Mouse (Mus musculus) kidney, adult 9 months (tissue): Measurements from ENCODE around the gene Ttll3.

ENCODE experiments used
- DNase-seq: peaks from one replicate; pipeline ENCODE4 v3.0.0; 2022

The Ttll3 gene

GRCm38 (mm10) chr6:113388960-113389359 lies at the start of gene Ttll3:
Gene Ttll3, plus strand, starts transcription at chr6:113389260.
- no peak for DNase-seq

GRCm38 (mm10) chr6:113341574-113341973 lies 47.5 kb upstream of the Ttll3 start:
- DNase-seq = no peak

GRCm38 (mm10) chr6:113342297-113342696 lies 46.8 kb upstream of the Ttll3 start:
- no peak for DNase-seq

GRCm38 (mm10) chr6:113343177-113344092 lies 45.6 kb upstream of the Ttll3 start, which contains the start of gene Camk1:
Gene Camk1, minus strand, starts transcription at chr6:113343984.
- DNase-seq = peak; percentile 82

GRCm38 (mm10) chr6:113344321-113344720 lies 44.7 kb upstream of the Ttll3 start:
- peak; percentile 96 for DNase-seq

GRCm38 (mm10) chr6:113346897-113347296 lies 42.2 kb upstream of the Ttll3 start:
- no peak for DNase-seq

GRCm38 (mm10) chr6:113350538-113350937 lies 38.5 kb upstream of the Ttll3 start:
- no peak for DNase-seq

- no peak for DNase-seq
Observed at GRCm38 (mm10) chr6:113351161-113351560, 37.9 kb upstream of the Ttll3 start.

- DNase-seq = no peak
Observed at GRCm38 (mm10) chr6:113351653-113352052, 37.4 kb upstream of the Ttll3 start.

- DNase-seq = no peak
Observed at GRCm38 (mm10) chr6:113352820-113353219, 36.2 kb upstream of the Ttll3 start.

GRCm38 (mm10) chr6:113353696-113354095 lies 35.4 kb upstream of the Ttll3 start:
- DNase-seq = no peak

GRCm38 (mm10) chr6:113361476-113361875 lies 27.6 kb upstream of the Ttll3 start:
- DNase-seq = no peak

- DNase-seq = no peak
Observed at GRCm38 (mm10) chr6:113362241-113362640, 26.8 kb upstream of the Ttll3 start.

GRCm38 (mm10) chr6:113364518-113365135 lies 24.4 kb upstream of the Ttll3 start:
- no peak for DNase-seq

GRCm38 (mm10) chr6:113366639-113367038 lies 22.4 kb upstream of the Ttll3 start:
- no peak for DNase-seq

- DNase-seq = no peak
Observed at GRCm38 (mm10) chr6:113367574-113367973, 21.5 kb upstream of the Ttll3 start.

- no peak for DNase-seq
Observed at GRCm38 (mm10) chr6:113368124-113368523, 20.9 kb upstream of the Ttll3 start.

- no peak for DNase-seq
Observed at GRCm38 (mm10) chr6:113368577-113368976, 20.5 kb upstream of the Ttll3 start.

GRCm38 (mm10) chr6:113370194-113370929 lies 18.7 kb upstream of the Ttll3 start:
- DNase-seq = no peak

- no peak for DNase-seq
Observed at GRCm38 (mm10) chr6:113373491-113373890, 15.6 kb upstream of the Ttll3 start.

- DNase-seq = no peak
Observed at GRCm38 (mm10) chr6:113377172-113377495, 11.9 kb upstream of the Ttll3 start.

- peak; percentile 95 for DNase-seq
Observed at GRCm38 (mm10) chr6:113377496-113378385, 11.3 kb upstream of the Ttll3 start, which contains the start of the genes Tada3 and Arpc4. Gene Tada3, minus strand, starts transcription at chr6:113377883. Gene Arpc4, plus strand, starts transcription at chr6:113378115.
